ENCODE assay signal across 8 mouse cellular contexts in the genomic region with DNA sequence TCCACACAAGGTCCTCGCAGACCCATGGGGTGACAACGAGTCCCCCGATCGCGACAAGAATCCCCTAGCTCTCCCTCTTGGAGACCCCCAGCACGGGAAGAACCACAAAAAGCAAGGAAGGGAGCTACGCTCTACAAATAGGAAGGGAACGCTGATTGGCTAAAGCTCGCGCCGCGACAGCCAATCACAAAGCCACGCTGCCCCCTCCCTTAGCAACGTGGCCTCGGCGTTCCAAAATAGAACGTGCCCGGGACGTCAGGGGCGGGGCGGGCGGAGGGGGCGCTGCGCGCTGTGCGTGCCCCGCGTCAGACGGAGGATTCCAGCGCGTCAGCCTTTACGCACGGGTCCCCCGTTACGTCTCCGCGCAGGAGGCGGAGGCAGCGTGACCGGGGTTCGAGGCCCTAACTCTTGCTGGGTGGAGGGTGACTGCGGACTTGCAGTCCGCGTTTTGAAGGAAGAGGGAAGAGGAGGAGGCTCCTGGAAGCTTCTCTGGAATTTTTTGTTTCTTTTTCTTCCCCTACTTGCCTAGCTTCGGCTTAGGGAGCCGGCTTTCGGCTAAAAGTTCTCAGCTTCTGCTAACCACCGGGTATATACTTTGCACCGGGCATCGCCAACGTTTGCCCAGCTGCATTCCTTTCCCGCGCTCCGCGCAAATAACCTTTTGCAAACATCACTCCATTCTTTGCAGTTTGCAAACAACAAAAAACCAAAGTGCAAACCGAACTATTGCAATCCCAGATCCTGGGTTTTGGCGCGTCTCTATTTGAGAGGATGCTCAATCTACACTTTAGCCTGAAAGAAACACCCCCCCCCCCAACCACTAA. TPM values are rescaled to one million over a fixed set of nuclear protein-coding genes. Genes with fewer than 3 reads are reported as not detected.
DNase-seq lines count a peak whose midpoint lies in the region; ATAC-seq lines count a peak whose summit lies in the region.

No protein-coding gene starts in this region.

- peaks cover 23% of the 10 kb centered on the region for H3K4me1 ChIP-seq in intestine, embryonic 16.5 days (ENCODE audit: control insufficient read depth, insufficient read depth, low read length)

- H3K9ac ChIP-seq in intestine, embryonic 16.5 days (ENCODE audit: low read depth, low read length): peak overlapping the region; percentile 72

- H3K36me3 ChIP-seq in intestine, embryonic 16.5 days (ENCODE audit: control insufficient read depth, insufficient read depth, low read length): no peaks in the 10 kb centered on the region

- peaks cover 34% of the 10 kb centered on the region for H3K27me3 ChIP-seq in intestine, embryonic 16.5 days (replicated peaks; ENCODE audit: control insufficient read depth, insufficient read depth, low read length)

- ATAC-seq in intestine, embryonic 16.5 days: peak; percentile 83

- peak overlapping the region; percentile 70 for H3K27ac ChIP-seq in intestine, embryonic 16.5 days (ENCODE audit: low read length)

- under 1% methylated on average over 58 of the region's 58 CpGs for WGBS in intestine, embryonic 16.5 days

- H3K9me3 ChIP-seq in intestine, embryonic 16.5 days (ENCODE audit: control insufficient read depth, low read length): no peaks in the 10 kb centered on the region

- intact Hi-C loops in left cerebral cortex, postnatal 25 days (cut with DNase I): no loop called here

- DNase-seq in adrenal gland, adult 8-10 months: peak; percentile 96
- peak; percentile 98 for DNase-seq in embryo, embryonic 9.5 days (ENCODE audit: extremely low spot score)
- peak; percentile 95 for DNase-seq in gastrocnemius, postnatal 4 days (ENCODE audit: low spot score in 2 of 2)
- DNase-seq in left cerebral cortex, postnatal 25 days (ENCODE audit: low spot score in 2 of 2): peak; percentile 97 to 98
- DNase-seq in mesoderm, embryonic 11.5 days (ENCODE audit: low read depth, low spot score): peak; percentile 96
- peak; percentile 95 to 97 for DNase-seq in right cerebral cortex, postnatal 36 days (ENCODE audit: low spot score in 2 of 2)
- DNase-seq in urinary bladder, postnatal 4 days (ENCODE audit: low spot score in 2 of 2): peak; percentile 94 to 96

- H3K4me2 ChIP-seq in intestine, embryonic 16.5 days (ENCODE audit: low read depth, low read length): peak overlapping the region; percentile 99

- peak overlapping the region; percentile 61 for H3K4me3 ChIP-seq in intestine, embryonic 16.5 days (ENCODE audit: low read length)

RNA-seq across cellular contexts. Expression of a gene that starts 1.2 kb away (rescaled TPM):
- total RNA-seq in adrenal gland, adult 8-10 months (2022): 1 to 10 TPM; 1.6 to 9.4 (median 5.6) TPM
- total RNA-seq in gastrocnemius, postnatal 4 days (2021): 1 to 10 TPM; 2.5 to 3.8 TPM
- 0.10 and 0.21 TPM in 2 replicates for polyA plus RNA-seq in intestine, embryonic 16.5 days (2015; fragmentation: Nextera tagmentation; extraction: Ambion mirVana)
- 10 to 100 TPM; 21.0 to 26.0 TPM for total RNA-seq in left cerebral cortex, postnatal 25 days (2021)

RNA-seq across cellular contexts. Expression of a gene that starts 26.2 kb away (rescaled TPM):
- total RNA-seq in adrenal gland, adult 8-10 months (2022): 10 to 100 TPM in 1 of 4 experiments, 1 to 10 TPM in 3; 3.8 to 15.0 (median 6.8) TPM
- 100 to 1,000 TPM; 473 to 501 TPM for total RNA-seq in gastrocnemius, postnatal 4 days (2021)
- polyA plus RNA-seq in intestine, embryonic 16.5 days (2015; fragmentation: Nextera tagmentation; extraction: Ambion mirVana): 10.3 and 11.8 TPM in 2 replicates
- 100 to 1,000 TPM; 112 TPM for total RNA-seq in left cerebral cortex, postnatal 25 days (2021)

RNA-seq across cellular contexts. Expression of a gene that starts 28.8 kb away (rescaled TPM):
- not detected for total RNA-seq in adrenal gland, adult 8-10 months (2022)
- total RNA-seq in gastrocnemius, postnatal 4 days (2021): not detected
- polyA plus RNA-seq in intestine, embryonic 16.5 days (2015; fragmentation: Nextera tagmentation; extraction: Ambion mirVana): 0.29 and 0.32 TPM in 2 replicates
- total RNA-seq in left cerebral cortex, postnatal 25 days (2021): under 1 TPM in 1 of 2 experiments, not detected in 1; 0.55 TPM

RNA-seq across cellular contexts. Expression of a gene that starts 35.9 kb away (rescaled TPM):
- 10 to 100 TPM; 32.4 to 56.3 (median 41.6) TPM for total RNA-seq in adrenal gland, adult 8-10 months (2022)
- total RNA-seq in gastrocnemius, postnatal 4 days (2021): 10 to 100 TPM; 33.1 to 34.5 TPM
- 45.8 and 51.3 TPM in 2 replicates for polyA plus RNA-seq in intestine, embryonic 16.5 days (2015; fragmentation: Nextera tagmentation; extraction: Ambion mirVana)
- total RNA-seq in left cerebral cortex, postnatal 25 days (2021): 10 to 100 TPM; 34.1 to 40.5 TPM

RNA-seq across cellular contexts. Expression of a gene that starts 37.0 kb away (rescaled TPM):
- 10 to 100 TPM; 44.8 to 70.6 (median 59.1) TPM for total RNA-seq in adrenal gland, adult 8-10 months (2022)
- 10 to 100 TPM; 65.3 to 71.9 TPM for total RNA-seq in gastrocnemius, postnatal 4 days (2021)
- 106 and 120 TPM in 2 replicates for polyA plus RNA-seq in intestine, embryonic 16.5 days (2015; fragmentation: Nextera tagmentation; extraction: Ambion mirVana)
- 10 to 100 TPM; 13.1 to 14.3 TPM for total RNA-seq in left cerebral cortex, postnatal 25 days (2021)

Comparison
In these comparisons a context has a peak if more than half of its experiments do, and no peak if none do; other contexts are left out.
1. Peak in every context shown above with its lines: DNase-seq, ATAC-seq, H3K4me3 ChIP-seq and H3K27ac ChIP-seq.
2. RNA of a gene that starts 26.2 kb away (total RNA-seq): 473 to 501 TPM in gastrocnemius, postnatal 4 days and 112 TPM in left cerebral cortex, postnatal 25 days; 3.8 to 15.0 TPM in adrenal gland, adult 8-10 months; every median in the first group is over 4 times any median in the second.